Mouse (Mus musculus) cerebellum, adult 2 months (tissue): ENCODE data around the gene Mpnd. TPM values are rescaled to one million over a fixed set of nuclear protein-coding genes. Genes with fewer than 3 reads are reported as not detected.

Source experiments
- DNase-seq, 2 experiments: peaks; one replicate each; pipeline ENCODE4 v3.0.0; 2021
- H3K27ac ChIP-seq: fragments of 200-500 bp; 2 replicates; pipeline ENCODE4 v1.5.1; 2012; ENCODE audit warnings: low read length, control low read depth, inconsistent platforms; ENCODE audit not compliant: insufficient read depth
- H3K27me3 ChIP-seq: fragments of 200-500 bp; 2 replicates; pipeline ENCODE4 v1.6.1; 2012; ENCODE audit warnings: inconsistent platforms, mild to moderate bottlenecking, low read length, moderate library complexity; ENCODE audit not compliant: control insufficient read depth, insufficient read depth
- H3K4me1 ChIP-seq: fragments of 200-500 bp; 2 replicates; pipeline ENCODE4 v1.6.1; 2011; ENCODE audit warnings: low read length; ENCODE audit not compliant: control insufficient read depth, insufficient read depth
- H3K4me3 ChIP-seq: fragments of 200-500 bp; replicated peaks from 2 replicates; pipeline ENCODE3; 2011; ENCODE audit warnings: mild to moderate bottlenecking, low read depth, low read length, control low read depth; ENCODE audit not compliant: insufficient read depth
- CTCF ChIP-seq: fragments of 200-500 bp; IDR thresholded peaks from 2 replicates; pipeline ENCODE4 v1.5.1; 2011; ENCODE audit warnings: low read depth, mild to moderate bottlenecking, control low read depth, low read length, moderate library complexity, borderline replicate concordance; ENCODE audit not compliant: insufficient read depth
- POLR2A ChIP-seq: fragments of 200-500 bp; IDR thresholded peaks from 2 replicates; pipeline ENCODE4 v1.6.1; 2011; ENCODE audit warnings: low read length, control low read depth, borderline replicate concordance; ENCODE audit not compliant: insufficient read depth
- WGBS: fragments of 180-500 bp; shearing (Covaris S2); methylation state at CpG from one replicate; pipeline ENCODE4 v1.1.7; 2018; 5-methylcytosine and 5-hydroxymethylcytosine counted together
- polyA plus RNA-seq: library from polyadenylated mRNA; depleted of rRNA; stranded (reverse); fragments of >200 nt; gene quantifications from 2 replicates; pipeline ENCODE4 v1.2.3, GENCODE M21; 2012

The Mpnd gene
- polyA plus RNA-seq, 1 experiment = 183 TPM

- no peak for DNase-seq
- WGBS = 86% methylated on average over 8 of the region's 8 CpGs
- Histone ChIP-seq H3K4me1 (no peaks in the 10 kb centered on the region; the same call in 1 of the 2 replicates), H3K27me3 (no peaks in the 10 kb centered on the region), H3K4me3 (no peak overlapping the region), H3K27ac (no peak overlapping the region)
- no peak for TF ChIP-seq POLR2A
- TF ChIP-seq CTCF = no peak
Observed at GRCm38 (mm10) chr17:55990278-55990898, 15.1 kb upstream of the Mpnd start.

- TF ChIP-seq CTCF = no peak
- TF ChIP-seq POLR2A = no peak
- DNase-seq = no peak
- 40% methylated on average over 15 of the region's 15 CpGs for WGBS
- Histone ChIP-seq H3K4me1 (peaks cover 8% of the 10 kb centered on the region), H3K27me3 (no peaks in the 10 kb centered on the region), H3K4me3 (no peak overlapping the region), H3K27ac (no peak overlapping the region)
Observed at GRCm38 (mm10) chr17:55996007-55996406, 9.5 kb upstream of the Mpnd start.

GRCm38 (mm10) chr17:55999794-56000499 lies 5.6 kb upstream of the Mpnd start:
- peaks cover 18% of the 10 kb centered on the region for H3K4me1 ChIP-seq
- no peak for DNase-seq
- no peak overlapping the region for H3K4me3 ChIP-seq
- TF ChIP-seq CTCF (no peak), POLR2A (no peak)
- H3K27ac ChIP-seq = no peak overlapping the region
- H3K27me3 ChIP-seq = no peaks in the 10 kb centered on the region
- 25% methylated on average over 30 of the region's 30 CpGs for WGBS

- H3K4me3 ChIP-seq = no peak overlapping the region
- peak overlapping the region; percentile 68 for H3K27ac ChIP-seq
- 21% methylated on average over 3 of the region's 3 CpGs for whole genome bisulfite sequencing
- H3K4me1 ChIP-seq = peaks cover 10% of the 10 kb centered on the region
- TF ChIP-seq POLR2A = no peak
- TF ChIP-seq CTCF = no peak
- DNase-seq = peak; percentile 47 to 51
- no peaks in the 10 kb centered on the region for H3K27me3 ChIP-seq
Observed at GRCm38 (mm10) chr17:56003000-56003399, 2.5 kb upstream of the Mpnd start.

- Histone ChIP-seq H3K4me1 (peaks cover 21% of the 10 kb centered on the region), H3K27me3 (no peaks in the 10 kb centered on the region), H3K27ac (no peak overlapping the region), H3K4me3 (no peak overlapping the region)
- 62% methylated on average over 10 of the region's 10 CpGs for WGBS
- no peak for DNase-seq
- no peak for TF ChIP-seq POLR2A
- TF ChIP-seq CTCF = no peak
Observed at GRCm38 (mm10) chr17:56006956-56007355, 1.4 kb downstream of the Mpnd start.

- H3K4me3 ChIP-seq = peak overlapping the region; percentile 54
- DNase-seq = no peak
- H3K4me1 ChIP-seq = peaks cover 24% of the 10 kb centered on the region
- H3K27me3 ChIP-seq = no peaks in the 10 kb centered on the region
- TF ChIP-seq CTCF (no peak), POLR2A (no peak)
- 36% methylated on average over 14 of the region's 14 CpGs for WGBS
- peak overlapping the region; percentile 40; the same call in 1 of the 2 replicates for H3K27ac ChIP-seq
Observed at GRCm38 (mm10) chr17:56007444-56008355, 2.2 kb downstream of the Mpnd start.

GRCm38 (mm10) chr17:56008356-56009087 lies 3.0 kb downstream of the Mpnd start:
- Histone ChIP-seq H3K4me1 (peaks cover 19% of the 10 kb centered on the region; the same call in 1 of the 2 replicates), H3K27me3 (no peaks in the 10 kb centered on the region), H3K27ac (peak overlapping the region; percentile 57), H3K4me3 (peak overlapping the region; percentile 75)
- peak; percentile 93 to 97 for DNase-seq
- under 1% methylated on average over 21 of the region's 21 CpGs for WGBS
- TF ChIP-seq CTCF (no peak), POLR2A (peak; percentile 75; the same call in 1 of the 2 replicates)
